Mouse (Mus musculus): Measurements from ENCODE around the gene Ntm. TPM values are rescaled to one million over a fixed set of nuclear protein-coding genes. Genes with fewer than 3 reads are reported as not detected.

The Ntm gene
- polyA plus RNA-seq, 1 experiment from 2014 or later: 20.1 TPM

- 61% methylated on average over 3 of the region's 3 CpGs for WGBS
- H3K27me3 ChIP-seq: peaks cover 80% of the 10 kb centered on the region
- H3K4me3 ChIP-seq (replicated peaks): no peak overlapping the region
- ATAC-seq (ENCODE audit: insufficient number of reproducible peaks, insufficient read depth, low FRiP score, low TSS enrichment, low read depth): no peak
- H3K27ac ChIP-seq: no peak overlapping the region
- no peaks in the 10 kb centered on the region for H3K9me3 ChIP-seq
- no peak overlapping the region for H3K4me2 ChIP-seq
- H3K9ac ChIP-seq (replicated peaks): no peak overlapping the region
- H3K36me3 ChIP-seq: no peaks in the 10 kb centered on the region
- H3K4me1 ChIP-seq (replicated peaks): peaks cover 10% of the 10 kb centered on the region
These were observed 594.6 kb downstream of the Ntm start for GRCm38 (mm10) chr9:29368291-29368690.

- 73% methylated on average over 4 of the region's 4 CpGs for WGBS
- no peak overlapping the region for H3K27ac ChIP-seq
- H3K9me3 ChIP-seq: no peaks in the 10 kb centered on the region
- no peaks in the 10 kb centered on the region for H3K36me3 ChIP-seq
- H3K27me3 ChIP-seq: peaks cover 71% of the 10 kb centered on the region
- peaks cover 16% of the 10 kb centered on the region for H3K4me1 ChIP-seq (replicated peaks)
- H3K9ac ChIP-seq (replicated peaks): no peak overlapping the region
- H3K4me3 ChIP-seq (replicated peaks): no peak overlapping the region
- ATAC-seq (ENCODE audit: insufficient number of reproducible peaks, insufficient read depth, low FRiP score, low TSS enrichment, low read depth): no peak
- no peak overlapping the region for H3K4me2 ChIP-seq
These were observed 605.1 kb downstream of the Ntm start for GRCm38 (mm10) chr9:29357796-29358195.

- Histone ChIP-seq H3K27ac (no peak overlapping the region), H3K9ac (replicated peaks) (no peak overlapping the region), H3K4me1 (replicated peaks) (no peaks in the 10 kb centered on the region), H3K4me2 (no peak overlapping the region), H3K4me3 (replicated peaks) (no peak overlapping the region), H3K9me3 (no peaks in the 10 kb centered on the region), H3K27me3 (peaks cover 27% of the 10 kb centered on the region), H3K36me3 (no peaks in the 10 kb centered on the region)
- no peak for ATAC-seq (ENCODE audit: insufficient number of reproducible peaks, insufficient read depth, low FRiP score, low TSS enrichment, low read depth)
- 83% methylated on average over 7 of the region's 7 CpGs for WGBS
These were observed 620.6 kb downstream of the Ntm start for GRCm38 (mm10) chr9:29342303-29342702.

GRCm38 (mm10) chr9:29341292-29341691, 621.6 kb downstream of the Ntm start:
- no peaks in the 10 kb centered on the region for H3K9me3 ChIP-seq
- H3K4me3 ChIP-seq (replicated peaks): no peak overlapping the region
- H3K27me3 ChIP-seq: peaks cover 36% of the 10 kb centered on the region
- no peaks in the 10 kb centered on the region for H3K4me1 ChIP-seq (replicated peaks)
- H3K9ac ChIP-seq (replicated peaks): no peak overlapping the region
- no peak overlapping the region for H3K27ac ChIP-seq
- ATAC-seq (ENCODE audit: insufficient number of reproducible peaks, insufficient read depth, low FRiP score, low TSS enrichment, low read depth): no peak
- no peaks in the 10 kb centered on the region for H3K36me3 ChIP-seq
- H3K4me2 ChIP-seq: no peak overlapping the region
- WGBS: 82% methylated on average over 3 of the region's 3 CpGs

DNA sequence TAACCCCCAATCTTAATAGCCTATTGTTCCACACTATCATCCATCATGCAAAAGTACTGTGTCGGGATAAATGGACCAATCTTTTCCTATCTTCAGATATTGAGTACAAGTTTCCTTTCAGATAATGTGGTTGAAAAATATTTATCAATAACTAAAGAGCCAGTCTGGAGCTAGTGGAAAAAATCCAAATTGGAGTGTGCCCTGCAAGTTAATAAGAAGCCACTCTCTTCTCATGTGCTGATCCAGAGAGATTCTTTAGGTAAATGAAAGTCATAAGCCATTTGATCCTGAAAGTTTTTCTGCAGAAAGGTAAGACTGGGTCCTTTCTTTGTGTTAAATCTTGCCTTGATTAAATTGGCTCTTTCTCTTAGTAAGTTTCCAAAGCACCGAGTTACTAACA, 627.3 kb downstream of the Ntm start:
- H3K9me3 ChIP-seq: no peaks in the 10 kb centered on the region
- H3K36me3 ChIP-seq: no peaks in the 10 kb centered on the region
- H3K4me1 ChIP-seq (replicated peaks): 0 out of 2 replicates have a peak, but pooled peaks cover 6% of the 10 kb centered on the region
- ATAC-seq (ENCODE audit: insufficient number of reproducible peaks, insufficient read depth, low FRiP score, low TSS enrichment, low read depth): no peak
- H3K27ac ChIP-seq: no peak overlapping the region
- H3K27me3 ChIP-seq: peaks cover 38% of the 10 kb centered on the region
- H3K4me2 ChIP-seq: no peak overlapping the region
- 71% methylated on average over 2 of the region's 2 CpGs for WGBS
- H3K9ac ChIP-seq (replicated peaks): no peak overlapping the region
- no peak overlapping the region for H3K4me3 ChIP-seq (replicated peaks)

DNA sequence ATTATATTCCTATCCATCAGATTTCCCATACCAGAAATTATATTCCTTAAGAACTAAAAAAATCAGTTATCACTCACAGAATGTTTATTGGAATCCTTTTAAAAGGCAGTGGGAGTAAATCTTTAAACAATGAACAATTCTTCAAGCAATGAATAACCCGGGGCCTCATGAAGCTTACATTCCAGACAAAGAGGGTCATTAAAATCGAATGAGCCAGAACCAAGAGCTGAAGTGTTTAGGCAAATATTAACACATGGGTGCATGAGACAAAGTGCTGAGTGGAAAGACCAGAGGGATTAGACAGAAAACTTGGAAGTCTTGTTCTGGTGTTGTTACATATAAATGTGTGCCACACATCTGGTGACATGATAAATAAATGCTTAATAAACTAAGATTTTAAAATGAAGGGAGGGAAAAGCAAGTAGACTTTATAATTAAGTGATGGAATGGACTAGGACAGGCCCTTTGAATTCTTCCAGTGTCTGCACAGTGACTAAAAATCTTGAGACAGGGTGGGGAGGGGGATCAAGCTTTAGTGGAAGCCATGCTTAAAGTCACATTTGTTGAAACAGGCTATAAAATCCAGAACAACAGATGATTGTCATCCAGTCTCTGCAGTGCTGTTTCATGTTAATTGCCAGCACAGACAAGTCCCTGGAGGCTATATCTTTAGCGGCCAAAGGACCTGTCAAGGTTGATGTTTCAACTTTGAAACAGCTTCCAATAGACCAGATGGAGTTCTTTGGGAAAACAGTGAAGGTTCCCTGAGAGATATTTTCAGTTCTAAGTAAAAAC, 630.4 kb downstream of the Ntm start:
- ATAC-seq (ENCODE audit: insufficient number of reproducible peaks, insufficient read depth, low FRiP score, low TSS enrichment, low read depth): no peak
- H3K27me3 ChIP-seq: peaks cover 46% of the 10 kb centered on the region
- 0 out of 2 replicates have a peak, but pooled peaks cover 6% of the 10 kb centered on the region for H3K4me1 ChIP-seq (replicated peaks)
- 13% methylated on average over 3 of the region's 3 CpGs for WGBS
- no peaks in the 10 kb centered on the region for H3K36me3 ChIP-seq
- no peak overlapping the region for H3K4me3 ChIP-seq (replicated peaks)
- H3K4me2 ChIP-seq: no peak overlapping the region
- H3K9me3 ChIP-seq: no peaks in the 10 kb centered on the region
- no peak overlapping the region for H3K27ac ChIP-seq
- no peak overlapping the region for H3K9ac ChIP-seq (replicated peaks)

- Histone ChIP-seq H3K4me3 (replicated peaks) (no peak overlapping the region), H3K27me3 (peaks cover 50% of the 10 kb centered on the region), H3K36me3 (no peaks in the 10 kb centered on the region), H3K9me3 (no peaks in the 10 kb centered on the region), H3K9ac (replicated peaks) (no peak overlapping the region), H3K4me2 (no peak overlapping the region), H3K4me1 (replicated peaks) (0 out of 2 replicates have a peak, but pooled peaks cover 6% of the 10 kb centered on the region), H3K27ac (no peak overlapping the region)
- ATAC-seq (ENCODE audit: insufficient number of reproducible peaks, insufficient read depth, low FRiP score, low TSS enrichment, low read depth): no peak
- 89% methylated on average over 3 of the region's 3 CpGs for WGBS
These were observed 632.5 kb downstream of the Ntm start for GRCm38 (mm10) chr9:29330486-29330885.

GRCm38 (mm10) chr9:29326283-29326682, 636.7 kb downstream of the Ntm start:
- WGBS: 95% methylated on average over 3 of the region's 3 CpGs

GRCm38 (mm10) chr9:29325137-29325536, 637.8 kb downstream of the Ntm start:
- 87% methylated on average over 8 of the region's 8 CpGs for WGBS
- peaks cover 84% of the 10 kb centered on the region for H3K27me3 ChIP-seq

More at GRCm38 (mm10) chr9:29326283-29326682, 636.7 kb downstream of the Ntm start:
- no peaks in the 10 kb centered on the region for H3K4me1 ChIP-seq (replicated peaks)
- no peak overlapping the region for H3K4me3 ChIP-seq (replicated peaks)
- no peak overlapping the region for H3K9ac ChIP-seq (replicated peaks)
- ATAC-seq (ENCODE audit: insufficient number of reproducible peaks, insufficient read depth, low FRiP score, low TSS enrichment, low read depth): no peak
- H3K36me3 ChIP-seq: no peaks in the 10 kb centered on the region
- H3K27ac ChIP-seq: no peak overlapping the region
- no peak overlapping the region for H3K4me2 ChIP-seq
- no peaks in the 10 kb centered on the region for H3K9me3 ChIP-seq
- peaks cover 82% of the 10 kb centered on the region for H3K27me3 ChIP-seq

GRCm38 (mm10) chr9:29319197-29319596, 643.7 kb downstream of the Ntm start:
- Histone ChIP-seq H3K4me2 (0 out of 2 replicates have a peak overlapping the region, but pooled peaks have one; percentile 1), H3K4me1 (replicated peaks) (peaks cover 39% of the 10 kb centered on the region), H3K27ac (peak overlapping the region; percentile 2; the same call in 1 of the 2 replicates), H3K27me3 (peaks cover 80% of the 10 kb centered on the region), H3K9me3 (no peaks in the 10 kb centered on the region), H3K4me3 (replicated peaks) (no peak overlapping the region), H3K9ac (replicated peaks) (no peak overlapping the region), H3K36me3 (no peaks in the 10 kb centered on the region)
- 7% methylated on average over 1 of the region's 1 CpGs for WGBS
- ATAC-seq (ENCODE audit: insufficient number of reproducible peaks, insufficient read depth, low FRiP score, low TSS enrichment, low read depth): 0 out of 2 replicates have a peak, but pooled peaks have one; percentile 35

More at GRCm38 (mm10) chr9:29325137-29325536, 637.8 kb downstream of the Ntm start:
- no peak overlapping the region for H3K4me2 ChIP-seq
- no peak for ATAC-seq (ENCODE audit: insufficient number of reproducible peaks, insufficient read depth, low FRiP score, low TSS enrichment, low read depth)
- H3K27ac ChIP-seq: no peak overlapping the region
- no peak overlapping the region for H3K4me3 ChIP-seq (replicated peaks)
- H3K4me1 ChIP-seq (replicated peaks): peaks cover 6% of the 10 kb centered on the region; the same call in 1 of the 2 replicates
- no peak overlapping the region for H3K9ac ChIP-seq (replicated peaks)
- no peaks in the 10 kb centered on the region for H3K36me3 ChIP-seq
- H3K9me3 ChIP-seq: no peaks in the 10 kb centered on the region

DNA sequence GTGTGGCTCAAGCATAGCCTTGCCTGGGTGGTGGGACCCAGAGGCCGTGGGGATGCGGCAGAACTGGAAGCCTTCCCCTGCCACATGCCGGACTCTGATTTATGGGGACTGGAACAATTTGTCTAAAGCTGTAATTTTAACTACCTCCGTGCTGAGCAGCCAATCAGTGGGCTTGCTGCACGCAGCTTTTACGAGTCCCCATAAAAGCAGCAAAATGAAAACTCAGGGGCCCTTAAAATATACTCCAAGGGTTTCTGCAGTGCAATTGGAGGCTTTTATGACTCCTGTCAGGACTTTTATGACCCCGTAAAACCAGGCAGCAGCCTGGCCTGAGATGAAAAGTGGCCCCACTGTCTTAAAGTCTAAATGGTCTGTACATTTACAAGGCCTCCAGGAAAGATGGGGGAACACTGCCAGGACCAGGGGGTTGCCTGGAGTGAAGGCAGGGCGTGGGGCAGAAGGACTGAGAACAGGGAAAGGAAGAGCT, 644.2 kb downstream of the Ntm start:
- H3K4me3 ChIP-seq (replicated peaks): no peak overlapping the region
- H3K4me2 ChIP-seq: peak overlapping the region; percentile 30
- peak; percentile 91 for ATAC-seq (ENCODE audit: insufficient number of reproducible peaks, insufficient read depth, low FRiP score, low TSS enrichment, low read depth)
- peaks cover 82% of the 10 kb centered on the region for H3K27me3 ChIP-seq
- peaks cover 40% of the 10 kb centered on the region for H3K4me1 ChIP-seq (replicated peaks)
- H3K36me3 ChIP-seq: no peaks in the 10 kb centered on the region
- H3K9me3 ChIP-seq: no peaks in the 10 kb centered on the region
- no peak overlapping the region for H3K9ac ChIP-seq (replicated peaks)
- peak overlapping the region; percentile 8; the same call in 1 of the 2 replicates for H3K27ac ChIP-seq
- WGBS: 1% methylated on average over 8 of the region's 8 CpGs

Measured in limb, embryonic 12.5 days (tissue).